Mouse (Mus musculus) midbrain, embryonic 10.5 days (tissue): Measurements from ENCODE around the gene C1ql4. TPM values are rescaled to one million over a fixed set of nuclear protein-coding genes. Genes with fewer than 3 reads are reported as not detected.

Source experiments
- DNase-seq: peaks from one replicate; pipeline ENCODE4 v3.0.0-alpha.2; 2017; ENCODE audit warnings: low spot score
- H3K27ac ChIP-seq: fragments of 300-500 bp; sonication (generic); replicated peaks from 2 replicates; pipeline ENCODE4 v1.5.1; 2016; ENCODE audit warnings: mild to moderate bottlenecking
- H3K27me3 ChIP-seq: fragments of 300-500 bp; sonication (generic); 2 replicates; pipeline ENCODE4 v1.6.1; 2016; ENCODE audit warnings: low read depth, mild to moderate bottlenecking; ENCODE audit not compliant: poor library complexity, severe bottlenecking
- H3K36me3 ChIP-seq: fragments of 300-500 bp; sonication (generic); 2 replicates; pipeline ENCODE4 v1.6.1; 2016; ENCODE audit warnings: mild to moderate bottlenecking, moderate library complexity
- H3K4me1 ChIP-seq: fragments of 300-500 bp; sonication (generic); 2 replicates; pipeline ENCODE4 v1.6.1; 2016
- H3K4me3 ChIP-seq: fragments of 300-500 bp; sonication (generic); 2 replicates; pipeline ENCODE4 v1.5.1; 2016; ENCODE audit warnings: mild to moderate bottlenecking, moderate library complexity
- H3K9me3 ChIP-seq: fragments of 300-500 bp; sonication (generic); replicated peaks from 2 replicates; pipeline ENCODE4 v1.6.1; 2016; ENCODE audit warnings: mild to moderate bottlenecking
- WGBS: fragments of 180-500 bp; shearing (Covaris S2); methylation state at CpG from one replicate; pipeline ENCODE4 v1.1.7; 2016; 5-methylcytosine and 5-hydroxymethylcytosine counted together
- polyA plus RNA-seq: library from polyadenylated mRNA; unstranded; fragments of >200 nt; fragmentation: Nextera tagmentation; extraction: Ambion mirVana; gene quantifications from 2 replicates; pipeline ENCODE4 v1.2.1, GENCODE M21; 2016

The C1ql4 gene
- polyA plus RNA-seq, 1 experiment from 2014 or later: 0.21 TPM

GRCm38 (mm10) chr15:99114312-99115064 lies 26.9 kb upstream of the C1ql4 start:
- Histone ChIP-seq H3K27me3 (no peaks in the 10 kb centered on the region), H3K9me3 (no peaks in the 10 kb centered on the region), H3K4me3 (no peak overlapping the region), H3K4me1 (peaks cover 14% of the 10 kb centered on the region), H3K36me3 (no peaks in the 10 kb centered on the region), H3K27ac (no peak overlapping the region; the same call in 1 of the 2 replicates)
- no peak for DNase-seq
- 45% methylated on average over 14 of the region's 14 CpGs for WGBS

GRCm38 (mm10) chr15:99113396-99113975 lies 25.9 kb upstream of the C1ql4 start:
- H3K9me3 ChIP-seq: no peaks in the 10 kb centered on the region
- H3K27ac ChIP-seq: no peak overlapping the region
- 0 out of 2 replicates have a peak overlapping the region, but pooled peaks have one; percentile 0 for H3K4me3 ChIP-seq
- WGBS: 8% methylated on average over 9 of the region's 9 CpGs
- H3K4me1 ChIP-seq: peaks cover 14% of the 10 kb centered on the region
- H3K27me3 ChIP-seq: no peaks in the 10 kb centered on the region
- no peaks in the 10 kb centered on the region for H3K36me3 ChIP-seq
- no peak for DNase-seq

GRCm38 (mm10) chr15:99112843-99113395 lies 25.3 kb upstream of the C1ql4 start:
- no peaks in the 10 kb centered on the region for H3K9me3 ChIP-seq
- H3K27ac ChIP-seq: no peak overlapping the region
- H3K4me3 ChIP-seq: no peak overlapping the region
- H3K27me3 ChIP-seq: no peaks in the 10 kb centered on the region
- H3K4me1 ChIP-seq: peaks cover 14% of the 10 kb centered on the region
- DNase-seq: no peak
- no peaks in the 10 kb centered on the region for H3K36me3 ChIP-seq
- 67% methylated on average over 11 of the region's 11 CpGs for WGBS

- H3K4me3 ChIP-seq: no peak overlapping the region
Measured at GRCm38 (mm10) chr15:99111809-99112208, 24.2 kb upstream of the C1ql4 start.

GRCm38 (mm10) chr15:99111139-99111538 lies 23.5 kb upstream of the C1ql4 start:
- no peaks in the 10 kb centered on the region for H3K36me3 ChIP-seq
- H3K4me1 ChIP-seq: peaks cover 14% of the 10 kb centered on the region
- no peaks in the 10 kb centered on the region for H3K9me3 ChIP-seq
- H3K4me3 ChIP-seq: no peak overlapping the region
- H3K27me3 ChIP-seq: no peaks in the 10 kb centered on the region
- WGBS: 88% methylated on average over 3 of the region's 3 CpGs
- no peak overlapping the region for H3K27ac ChIP-seq
- no peak for DNase-seq

More at GRCm38 (mm10) chr15:99111809-99112208, 24.2 kb upstream of the C1ql4 start:
- Histone ChIP-seq H3K9me3 (no peaks in the 10 kb centered on the region), H3K36me3 (no peaks in the 10 kb centered on the region), H3K27ac (no peak overlapping the region), H3K27me3 (no peaks in the 10 kb centered on the region), H3K4me1 (peaks cover 14% of the 10 kb centered on the region)
- 68% methylated on average over 4 of the region's 4 CpGs for WGBS
- DNase-seq: no peak

- 88% methylated on average over 3 of the region's 3 CpGs for WGBS
- no peak for DNase-seq
- Histone ChIP-seq H3K27me3 (no peaks in the 10 kb centered on the region), H3K36me3 (no peaks in the 10 kb centered on the region), H3K27ac (no peak overlapping the region), H3K4me3 (no peak overlapping the region), H3K4me1 (no peaks in the 10 kb centered on the region), H3K9me3 (no peaks in the 10 kb centered on the region)
Measured at GRCm38 (mm10) chr15:99107866-99108265, 20.2 kb upstream of the C1ql4 start.

- WGBS: 89% methylated on average over 7 of the region's 7 CpGs
- Histone ChIP-seq H3K9me3 (no peaks in the 10 kb centered on the region), H3K4me3 (no peak overlapping the region), H3K4me1 (no peaks in the 10 kb centered on the region), H3K36me3 (no peaks in the 10 kb centered on the region), H3K27me3 (peaks cover 14% of the 10 kb centered on the region), H3K27ac (no peak overlapping the region)
- no peak for DNase-seq
Measured at GRCm38 (mm10) chr15:99105238-99105637, 17.6 kb upstream of the C1ql4 start.

GRCm38 (mm10) chr15:99099984-99100383 lies 12.4 kb upstream of the C1ql4 start:
- Histone ChIP-seq H3K4me3 (no peak overlapping the region), H3K9me3 (no peaks in the 10 kb centered on the region), H3K27me3 (peaks cover 67% of the 10 kb centered on the region), H3K27ac (no peak overlapping the region), H3K36me3 (no peaks in the 10 kb centered on the region), H3K4me1 (peaks cover 46% of the 10 kb centered on the region)
- DNase-seq: no peak
- 62% methylated on average over 3 of the region's 3 CpGs for WGBS

- Histone ChIP-seq H3K4me1 (peaks cover 52% of the 10 kb centered on the region), H3K27ac (peak overlapping the region; percentile 52), H3K9me3 (no peaks in the 10 kb centered on the region), H3K4me3 (peak overlapping the region; percentile 55), H3K36me3 (no peaks in the 10 kb centered on the region), H3K27me3 (peaks cover 75% of the 10 kb centered on the region)
- peak; percentile 69 for DNase-seq
- under 1% methylated on average over 15 of the region's 15 CpGs for WGBS
Measured at GRCm38 (mm10) chr15:99099139-99099556, 11.5 kb upstream of the C1ql4 start.

GRCm38 (mm10) chr15:99098493-99098861 lies 10.9 kb upstream of the C1ql4 start:
- H3K27me3 ChIP-seq: peaks cover 81% of the 10 kb centered on the region
- peak overlapping the region; percentile 76 for H3K27ac ChIP-seq
- DNase-seq: no peak
- H3K9me3 ChIP-seq: no peaks in the 10 kb centered on the region
- H3K4me1 ChIP-seq: peaks cover 57% of the 10 kb centered on the region
- 2% methylated on average over 9 of the region's 9 CpGs for WGBS
- peak overlapping the region; percentile 55 for H3K4me3 ChIP-seq
- no peaks in the 10 kb centered on the region for H3K36me3 ChIP-seq

- under 1% methylated on average over 39 of the region's 39 CpGs for WGBS
- peak overlapping the region; percentile 76 for H3K27ac ChIP-seq
- H3K4me1 ChIP-seq: peaks cover 62% of the 10 kb centered on the region
- DNase-seq: peak; percentile 70
- H3K4me3 ChIP-seq: peak overlapping the region; percentile 55
- no peaks in the 10 kb centered on the region for H3K9me3 ChIP-seq
- no peaks in the 10 kb centered on the region for H3K36me3 ChIP-seq
- H3K27me3 ChIP-seq: peaks cover 86% of the 10 kb centered on the region
Measured at GRCm38 (mm10) chr15:99097840-99098492, 10.3 kb upstream of the C1ql4 start.

GRCm38 (mm10) chr15:99096831-99097500 lies 9.3 kb upstream of the C1ql4 start:
- under 1% methylated on average over 57 of the region's 58 CpGs for WGBS
- Histone ChIP-seq H3K4me3 (peak overlapping the region; percentile 55), H3K4me1 (peaks cover 67% of the 10 kb centered on the region), H3K9me3 (no peaks in the 10 kb centered on the region), H3K27me3 (peaks cover 96% of the 10 kb centered on the region), H3K27ac (peak overlapping the region; percentile 76), H3K36me3 (no peaks in the 10 kb centered on the region)
- DNase-seq: peak; percentile 75
